Mouse (Mus musculus) embryonic facial prominence, embryonic 11.5 days (tissue): ENCODE measurements around the gene Prr19. TPM values are rescaled to one million over a fixed set of nuclear protein-coding genes. Genes with fewer than 3 reads are reported as not detected.
"Not testable (repeated sequence)": the region's sequence is repeated elsewhere in the genome, so short reads cannot be mapped to it uniquely, and the experiment has no call there.

ENCODE experiments used
- ATAC-seq: fragments of 200-750 bp; cut with Nextera tagmentation; replicated peaks from 2 replicates; pipeline ENCODE4 v1.8.0; 2017; ENCODE audit warnings: low read depth; ENCODE audit not compliant: insufficient number of reproducible peaks, low FRiP score, low TSS enrichment
- DNase-seq: peaks from one replicate; pipeline ENCODE4 v3.0.0-alpha.2; 2015; ENCODE audit warnings: low spot score
- H3K27ac ChIP-seq: fragments of 300-500 bp; sonication (generic); replicated peaks from 2 replicates; pipeline ENCODE4 v1.5.1; 2014; ENCODE audit warnings: mild to moderate bottlenecking, low read depth, low read length, control low read depth
- H3K27me3 ChIP-seq: fragments of 300-500 bp; sonication (generic); 2 replicates; pipeline ENCODE4 v1.6.1; 2014; ENCODE audit warnings: mild to moderate bottlenecking, low read length, moderate library complexity, mixed read lengths; ENCODE audit not compliant: control insufficient read depth, insufficient read depth
- H3K36me3 ChIP-seq: fragments of 300-500 bp; sonication (generic); replicated peaks from 2 replicates; pipeline ENCODE4 v1.6.1; 2014; ENCODE audit warnings: low read depth, mild to moderate bottlenecking, low read length, moderate library complexity, mixed read lengths; ENCODE audit not compliant: control insufficient read depth, insufficient read depth
- H3K4me1 ChIP-seq: fragments of 300-500 bp; sonication (generic); 2 replicates; pipeline ENCODE4 v1.6.1; 2014; ENCODE audit warnings: low read length, mixed read lengths; ENCODE audit not compliant: control insufficient read depth, insufficient read depth
- H3K4me2 ChIP-seq: fragments of 300-500 bp; sonication (generic); 2 replicates; pipeline ENCODE4 v1.6.1; 2014; ENCODE audit warnings: low read depth, mild to moderate bottlenecking, control low read depth, low read length, moderate library complexity
- H3K4me3 ChIP-seq: fragments of 300-500 bp; sonication (generic); 2 replicates; pipeline ENCODE4 v1.5.1; 2014; ENCODE audit warnings: low read depth, low read length, control low read depth
- H3K9ac ChIP-seq: fragments of 300-500 bp; sonication (generic); replicated peaks from 2 replicates; pipeline ENCODE4 v1.6.1; 2014; ENCODE audit warnings: mild to moderate bottlenecking, control low read depth, low read length
- H3K9me3 ChIP-seq: fragments of 300-500 bp; sonication (generic); replicated peaks from 2 replicates; pipeline ENCODE4 v1.6.1; 2016; ENCODE audit warnings: mild to moderate bottlenecking, low read length, inconsistent platforms, mixed read lengths; ENCODE audit not compliant: control insufficient read depth
- WGBS: fragments of 180-500 bp; shearing (Covaris S2); extraction: QIAGEN DNeasy Blood & Tissue Kit; methylation state at CpG from one replicate; pipeline ENCODE4 v1.1.7; 2014; 5-methylcytosine and 5-hydroxymethylcytosine counted together
- polyA plus RNA-seq: library from polyadenylated mRNA; unstranded; fragments of >200 nt; fragmentation: Nextera tagmentation; extraction: Ambion mirVana; gene quantifications from 2 replicates; pipeline ENCODE4 v1.2.1, GENCODE M21; 2014

The Prr19 gene
- polyA plus RNA-seq = 1.6 TPM in 2 replicates

DNA sequence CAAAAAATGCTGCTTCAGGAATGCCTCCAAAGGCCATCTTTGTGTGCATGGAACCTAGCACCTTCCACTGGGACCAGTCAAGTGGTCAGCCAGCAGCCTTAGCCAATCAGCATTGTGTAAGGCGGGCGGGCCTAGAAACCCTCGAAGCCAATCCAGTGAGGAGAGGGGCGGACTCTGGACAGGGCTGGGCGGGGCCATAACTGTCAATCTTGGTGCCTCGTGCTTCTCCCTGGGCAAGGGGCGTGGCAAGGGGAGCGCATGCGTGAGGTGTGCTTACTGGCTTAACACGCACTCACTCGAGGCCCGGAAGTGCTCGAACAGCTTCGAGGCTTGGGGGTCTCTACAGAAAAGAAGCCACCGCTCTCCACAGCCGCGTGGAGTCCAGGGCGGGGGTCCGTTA, at the start of gene Prr19:
Gene Prr19 (plus strand): TSS at position 349 of the 400 bp plus-strand sequence.
- no peak within 1 kb of the TSS for H3K27ac ChIP-seq

DNA sequence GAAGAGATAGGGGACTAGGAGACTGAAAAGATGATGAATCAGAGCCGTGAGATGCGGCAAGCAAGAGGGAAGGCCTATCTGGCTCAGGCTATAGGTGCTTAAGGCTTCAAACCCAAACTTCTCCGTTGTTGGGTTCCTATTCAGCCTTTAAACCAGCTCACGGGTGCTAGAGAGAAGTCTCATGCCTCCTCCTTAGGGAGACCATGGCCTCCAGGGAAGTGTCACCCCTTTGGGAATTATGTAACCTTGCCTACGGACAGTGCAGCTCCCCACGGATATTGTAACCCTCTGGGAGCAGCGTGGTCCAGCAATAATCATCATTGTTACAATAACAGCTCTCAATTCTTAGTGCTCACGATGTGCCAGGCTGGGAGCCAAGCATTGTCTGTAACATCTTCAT, 49.4 kb upstream of the Prr19 start:
- Histone ChIP-seq H3K27me3 (no peaks in the 10 kb centered on the region), H3K9ac (peak overlapping the region; percentile 93; the same call in 1 of the 2 replicates), H3K4me2 (peak overlapping the region; percentile 95), H3K4me3 (peak overlapping the region; percentile 99), H3K4me1 (peaks cover 13% of the 10 kb centered on the region), H3K36me3 (no peaks in the 10 kb centered on the region), H3K27ac (no peak overlapping the region), H3K9me3 (no peaks in the 10 kb centered on the region)
- ATAC-seq (no peak), DNase-seq (no peak)
- 17% methylated on average over 8 of the region's 8 CpGs for WGBS

More for the DNA sequence above, at the start of gene Prr19:
- H3K4me1 ChIP-seq = peaks cover under 1% of the 10 kb centered on the region; the same call in 1 of the 2 replicates
- H3K36me3 ChIP-seq = no peaks in the 10 kb centered on the region
- H3K9me3 ChIP-seq = no peaks in the 10 kb centered on the region
- H3K4me3 ChIP-seq = no peak within 1 kb of the TSS
- DNase-seq = peak; percentile 73
- 55% methylated on average over 19 of the region's 19 CpGs for WGBS
- H3K4me2 ChIP-seq = no peak within 1 kb of the TSS
- H3K27me3 ChIP-seq = no peaks in the 10 kb centered on the region; the same call in 1 of the 2 replicates
- H3K9ac ChIP-seq = no peak within 1 kb of the TSS
- no peak; the same call in 1 of the 2 replicates for ATAC-seq

- Histone ChIP-seq H3K4me1 (no peaks in the 10 kb centered on the region), H3K27ac (no peak overlapping the region), H3K27me3 (no peaks in the 10 kb centered on the region), H3K4me2 (no peak overlapping the region), H3K9ac (no peak overlapping the region), H3K9me3 (no peaks in the 10 kb centered on the region), H3K36me3 (no peaks in the 10 kb centered on the region), H3K4me3 (no peak overlapping the region)
- DNase-seq (no peak), ATAC-seq (no peak)
- 73% methylated on average over 1 of the region's 1 CpGs for WGBS
These were observed 39.3 kb upstream of the Prr19 start for GRCm38 (mm10) chr7:25261896-25262295.

- ATAC-seq = no peak
- H3K36me3 ChIP-seq = no peaks in the 10 kb centered on the region
- H3K4me2 ChIP-seq = no peak overlapping the region
- WGBS = 22% methylated on average over 17 of the region's 17 CpGs
- no peaks in the 10 kb centered on the region for H3K27me3 ChIP-seq
- no peak overlapping the region for H3K9ac ChIP-seq
- no peak overlapping the region for H3K27ac ChIP-seq
- DNase-seq = no peak
- peaks cover 4% of the 10 kb centered on the region; the same call in 1 of the 2 replicates for H3K4me1 ChIP-seq
- H3K9me3 ChIP-seq = no peaks in the 10 kb centered on the region
- no peak overlapping the region for H3K4me3 ChIP-seq
These were observed 37.0 kb upstream of the Prr19 start for GRCm38 (mm10) chr7:25263968-25264870.

DNA sequence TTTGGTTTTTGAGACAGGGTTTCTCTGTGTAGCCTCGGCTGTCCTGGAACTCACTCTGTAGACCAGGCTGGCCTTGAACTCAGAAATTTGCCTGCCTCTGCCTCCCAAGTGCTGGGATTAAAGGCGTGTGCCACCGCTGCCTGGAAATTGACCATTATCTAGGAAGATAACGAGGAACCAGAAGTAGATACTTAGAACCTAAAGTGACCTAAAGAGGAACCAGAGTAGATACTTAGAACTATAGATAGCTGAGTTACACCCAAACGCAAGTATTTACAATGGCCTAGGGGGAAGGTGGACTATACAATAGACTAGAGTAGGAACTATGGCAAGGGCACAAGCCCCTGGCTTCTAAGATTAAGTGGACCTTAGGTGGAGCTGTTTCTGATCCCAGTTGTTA, 35.5 kb upstream of the Prr19 start:
- H3K4me3 ChIP-seq, H3K4me2 ChIP-seq: not testable (repeated sequence)

DNA sequence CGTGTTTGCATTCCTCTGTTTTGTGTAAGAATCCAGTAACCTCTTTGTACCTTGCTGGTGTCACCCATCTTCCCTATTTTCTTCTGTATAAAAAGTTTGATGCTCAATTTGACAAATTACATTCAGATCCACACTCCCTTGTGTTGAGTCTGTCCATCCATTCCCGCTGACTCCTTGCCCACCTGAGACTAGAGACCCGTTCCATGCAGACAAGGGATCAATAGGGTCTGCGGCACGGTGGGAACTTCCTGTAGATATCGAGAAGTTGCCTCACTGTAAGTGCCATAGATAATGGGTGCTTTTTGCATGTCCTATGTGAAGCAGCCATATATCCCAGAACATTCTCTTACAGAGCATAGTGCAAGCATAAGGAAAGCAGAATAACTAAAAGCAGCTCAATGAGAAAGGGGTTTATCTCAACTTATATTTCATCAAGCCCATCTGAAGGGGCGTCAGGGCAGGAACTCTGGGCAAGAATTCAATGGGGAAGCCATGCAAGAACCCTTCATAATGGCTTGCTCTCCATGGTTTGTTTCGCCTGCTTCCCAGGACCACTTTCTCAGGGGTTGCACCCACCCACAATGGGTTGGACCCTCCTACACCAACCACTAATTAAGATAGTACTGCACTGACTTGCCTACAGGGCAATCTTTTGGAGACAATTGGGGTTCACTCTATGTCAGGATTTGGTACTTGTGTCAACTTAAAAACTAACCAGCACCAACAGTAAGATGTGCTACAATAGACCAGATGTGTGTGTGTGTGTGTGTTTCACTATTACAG, 34.8 kb upstream of the Prr19 start:
- H3K27ac ChIP-seq = no peak overlapping the region
- no peak overlapping the region; the same call in 1 of the 2 replicates for H3K4me3 ChIP-seq
- no peaks in the 10 kb centered on the region for H3K27me3 ChIP-seq
- H3K9me3 ChIP-seq = no peaks in the 10 kb centered on the region
- WGBS = 84% methylated on average over 8 of the region's 8 CpGs
- H3K4me1 ChIP-seq = peaks cover 5% of the 10 kb centered on the region; the same call in 1 of the 2 replicates
- no peak overlapping the region for H3K4me2 ChIP-seq
- no peak overlapping the region for H3K9ac ChIP-seq
- no peak for DNase-seq
- ATAC-seq = no peak
- no peaks in the 10 kb centered on the region for H3K36me3 ChIP-seq

More for the DNA sequence above, 35.5 kb upstream of the Prr19 start:
- not testable (repeated sequence) for H3K36me3 ChIP-seq, H3K9me3 ChIP-seq, ATAC-seq, H3K4me1 ChIP-seq, H3K9ac ChIP-seq, DNase-seq, H3K27me3 ChIP-seq, H3K27ac ChIP-seq
- 91% methylated on average over 5 of the region's 5 CpGs for WGBS

- Histone ChIP-seq H3K9me3 (no peaks in the 10 kb centered on the region), H3K27ac (0 out of 2 replicates have a peak within 1 kb of the TSS, but pooled peaks have one; percentile 49), H3K9ac (peak within 1 kb of the TSS; percentile 69), H3K4me2 (peak within 1 kb of the TSS; percentile 61), H3K27me3 (no peaks in the 10 kb centered on the region), H3K36me3 (peaks cover 4% of the 10 kb centered on the region; the same call in 1 of the 2 replicates), H3K4me1 (peaks cover 5% of the 10 kb centered on the region; the same call in 1 of the 2 replicates), H3K4me3 (peak within 1 kb of the TSS; percentile 58)
- under 1% methylated on average over 29 of the region's 29 CpGs for WGBS
- ATAC-seq = peak; percentile 79
- peak; percentile 100 for DNase-seq
These were observed 33.9 kb upstream of the Prr19 start, which contains the start of gene Cic for GRCm38 (mm10) chr7:25267301-25267750. TSS of gene Cic (plus strand) at chr7:25267704.
